Mouse (Mus musculus): ENCODE results near the gene Naa40.

The Naa40 gene

GRCm38 (mm10) chr19:7240782-7241690 is at the start of gene Naa40:
TSS of gene Naa40 (minus strand) at chr19:7241183.
- ATAC-seq (ENCODE audit: insufficient number of reproducible peaks, low FRiP score, low TSS enrichment): peak; percentile 91

GRCm38 (mm10) chr19:7289767-7290166 is 48.8 kb upstream of the Naa40 start:
- no peak for ATAC-seq (ENCODE audit: insufficient number of reproducible peaks, low FRiP score, low TSS enrichment)

- ATAC-seq (ENCODE audit: insufficient number of reproducible peaks, low FRiP score, low TSS enrichment): no peak
Measured at GRCm38 (mm10) chr19:7288288-7288687, 47.3 kb upstream of the Naa40 start.

- ATAC-seq (ENCODE audit: insufficient number of reproducible peaks, low FRiP score, low TSS enrichment): no peak
Measured at GRCm38 (mm10) chr19:7286563-7287315, 45.8 kb upstream of the Naa40 start.

- no peak for ATAC-seq (ENCODE audit: insufficient number of reproducible peaks, low FRiP score, low TSS enrichment)
Measured at GRCm38 (mm10) chr19:7280557-7281330, 39.8 kb upstream of the Naa40 start.

- no peak for ATAC-seq (ENCODE audit: insufficient number of reproducible peaks, low FRiP score, low TSS enrichment)
Measured at GRCm38 (mm10) chr19:7279114-7279513, 38.1 kb upstream of the Naa40 start.

- no peak for ATAC-seq (ENCODE audit: insufficient number of reproducible peaks, low FRiP score, low TSS enrichment)
Measured at GRCm38 (mm10) chr19:7278200-7278906, 37.4 kb upstream of the Naa40 start.

GRCm38 (mm10) chr19:7276796-7277195 is 35.8 kb upstream of the Naa40 start:
- ATAC-seq (ENCODE audit: insufficient number of reproducible peaks, low FRiP score, low TSS enrichment): no peak

- no peak for ATAC-seq (ENCODE audit: insufficient number of reproducible peaks, low FRiP score, low TSS enrichment)
Measured at GRCm38 (mm10) chr19:7276053-7276659, 35.2 kb upstream of the Naa40 start.

- no peak for ATAC-seq (ENCODE audit: insufficient number of reproducible peaks, low FRiP score, low TSS enrichment)
Measured at GRCm38 (mm10) chr19:7275131-7275789, 34.3 kb upstream of the Naa40 start.

- peak; percentile 71 for ATAC-seq (ENCODE audit: insufficient number of reproducible peaks, low FRiP score, low TSS enrichment)
Measured at GRCm38 (mm10) chr19:7274326-7274990, 33.5 kb upstream of the Naa40 start.

- ATAC-seq (ENCODE audit: insufficient number of reproducible peaks, low FRiP score, low TSS enrichment): no peak
Measured at GRCm38 (mm10) chr19:7273486-7273885, 32.5 kb upstream of the Naa40 start.

- no peak for ATAC-seq (ENCODE audit: insufficient number of reproducible peaks, low FRiP score, low TSS enrichment)
Measured at GRCm38 (mm10) chr19:7269290-7270044, 28.5 kb upstream of the Naa40 start.

- no peak for ATAC-seq (ENCODE audit: insufficient number of reproducible peaks, low FRiP score, low TSS enrichment)
Measured at GRCm38 (mm10) chr19:7268722-7269090, 27.7 kb upstream of the Naa40 start.

GRCm38 (mm10) chr19:7267781-7268721 is 27.1 kb upstream of the Naa40 start:
- no peak for ATAC-seq (ENCODE audit: insufficient number of reproducible peaks, low FRiP score, low TSS enrichment)

GRCm38 (mm10) chr19:7267091-7267741 is 26.2 kb upstream of the Naa40 start, which contains the start of gene Rcor2:
TSS of gene Rcor2 (plus strand) at chr19:7267325.
- ATAC-seq (ENCODE audit: insufficient number of reproducible peaks, low FRiP score, low TSS enrichment): no peak
